In genomic region chr19:47420539-47420938, GRCm38 (mm10) we compare ENCODE assay signal across 12 mouse cellular contexts. TPM values are rescaled to one million over a fixed set of nuclear protein-coding genes. Genes with fewer than 3 reads are reported as not detected.
DNase-seq lines count a peak whose midpoint lies in the region; ATAC-seq and TF ChIP-seq lines count a peak whose summit lies in the region.
"Had no signal": no experiment of that assay in that cellular context is flagged by ENCODE, and none has a peak within 500 bp of the region (broad histone marks: within the 10 kb centered on the region; RNA-seq: fewer than 3 reads in every experiment).

No protein-coding gene starts in this region.

- DNase-seq in gastrocnemius, adult 18-20 months (ENCODE audit: low spot score): peak; percentile 71
- no peak for DNase-seq in gastrocnemius, postnatal 36 days
- DNase-seq in stomach, postnatal 0 days (ENCODE audit: low spot score): no peak
- DNase-seq in layer of hippocampus, adult 18-20 months (ENCODE audit: low spot score in 2 of 2): no peak
- no peak for DNase-seq in left cerebral cortex, postnatal 36 days (ENCODE audit: low spot score in 2 of 2)
- DNase-seq: B cell, adult 2 months; cerebellum, adult 2 months had no signal

- no peaks in the 10 kb centered on the region for H3K27me3 ChIP-seq in hindbrain, embryonic 13.5 days
- H3K27me3 ChIP-seq in hindbrain, embryonic 16.5 days (replicated peaks; ENCODE audit: control insufficient read depth, insufficient read depth, low read length): no peaks in the 10 kb centered on the region
- no peaks in the 10 kb centered on the region for H3K27me3 ChIP-seq in stomach, embryonic 14.5 days (ENCODE audit: control insufficient read depth, insufficient read depth, low read length)
- no peaks in the 10 kb centered on the region for H3K27me3 ChIP-seq in stomach, postnatal 0 days (ENCODE audit: control insufficient read depth, insufficient read depth, low read length)

- no peak overlapping the region for H3K4me2 ChIP-seq in hindbrain, embryonic 13.5 days
- H3K4me2 ChIP-seq in hindbrain, embryonic 16.5 days (ENCODE audit: low read length): no peak overlapping the region
- H3K4me2 ChIP-seq in stomach, embryonic 14.5 days (replicated peaks; ENCODE audit: low read depth, low read length): 0 out of 2 replicates have a peak overlapping the region, but pooled peaks have one; percentile 12
- no peak overlapping the region for H3K4me2 ChIP-seq in stomach, postnatal 0 days (replicated peaks; ENCODE audit: low read depth)
- H3K4me2 ChIP-seq: midbrain, embryonic 11.5 days had no signal

- H3K27ac ChIP-seq in hindbrain, embryonic 13.5 days: 0 out of 2 replicates have a peak overlapping the region, but pooled peaks have one; percentile 23
- no peak overlapping the region for H3K27ac ChIP-seq in hindbrain, embryonic 16.5 days (ENCODE audit: low read depth, low read length)
- H3K27ac ChIP-seq in stomach, embryonic 14.5 days (ENCODE audit: low read length): no peak overlapping the region; the same call in 1 of the 2 replicates
- H3K27ac ChIP-seq in stomach, postnatal 0 days (replicated peaks): no peak overlapping the region

- ATAC-seq in hindbrain, embryonic 13.5 days (ENCODE audit: low FRiP score): no peak
- ATAC-seq in hindbrain, embryonic 16.5 days: no peak
- no peak for ATAC-seq in stomach, embryonic 14.5 days (ENCODE audit: insufficient number of reproducible peaks, insufficient read depth, low FRiP score, low read depth)
- no peak for ATAC-seq in stomach, postnatal 0 days (ENCODE audit: low FRiP score, low TSS enrichment)

- peaks cover 19% of the 10 kb centered on the region for H3K4me1 ChIP-seq in hindbrain, embryonic 13.5 days (replicated peaks)
- H3K4me1 ChIP-seq in hindbrain, embryonic 16.5 days (ENCODE audit: control insufficient read depth, insufficient read depth, low read depth, low read length): peaks cover 13% of the 10 kb centered on the region
- H3K4me1 ChIP-seq in stomach, embryonic 14.5 days (ENCODE audit: control insufficient read depth, insufficient read depth, low read length): peaks cover 24% of the 10 kb centered on the region
- H3K4me1 ChIP-seq in stomach, postnatal 0 days (replicated peaks; ENCODE audit: control insufficient read depth, insufficient read depth): peaks cover 10% of the 10 kb centered on the region

- no peak for TF ChIP-seq CTCF in stomach, postnatal 0 days (IDR thresholded peaks at IDR 0.05; ENCODE audit: low read depth)

- no peak for TF ChIP-seq EP300 in stomach, postnatal 0 days (optimal IDR thresholded peaks at IDR 0.05)

- no peak overlapping the region for H3K9ac ChIP-seq in hindbrain, embryonic 13.5 days
- no peak overlapping the region for H3K9ac ChIP-seq in hindbrain, embryonic 16.5 days (ENCODE audit: low read depth, low read length)
- H3K9ac ChIP-seq in stomach, embryonic 14.5 days (replicated peaks; ENCODE audit: low read depth, low read length): no peak overlapping the region
- no peak overlapping the region for H3K9ac ChIP-seq in stomach, postnatal 0 days (ENCODE audit: low read length)

- H3K4me3 ChIP-seq in hindbrain, embryonic 13.5 days: no peak overlapping the region
- H3K4me3 ChIP-seq in hindbrain, embryonic 16.5 days (ENCODE audit: low read length): no peak overlapping the region
- no peak overlapping the region for H3K4me3 ChIP-seq in stomach, embryonic 14.5 days (ENCODE audit: low read depth, low read length)
- H3K4me3 ChIP-seq in stomach, postnatal 0 days (ENCODE audit: low read depth, low read length): no peak overlapping the region
- H3K4me3 ChIP-seq: erythroblast, embryonic 14.5 days had no signal

- WGBS in hindbrain, embryonic 13.5 days: 85% methylated on average over 11 of the region's 11 CpGs
- WGBS in hindbrain, embryonic 16.5 days: 61% methylated on average over 11 of the region's 11 CpGs
- 69% methylated on average over 11 of the region's 11 CpGs for WGBS in stomach, embryonic 14.5 days
- 58% methylated on average over 11 of the region's 11 CpGs for WGBS in stomach, postnatal 0 days

- no peaks in the 10 kb centered on the region for H3K36me3 ChIP-seq in hindbrain, embryonic 13.5 days
- H3K36me3 ChIP-seq in hindbrain, embryonic 16.5 days (ENCODE audit: control insufficient read depth, insufficient read depth, low read length): no peaks in the 10 kb centered on the region
- no peaks in the 10 kb centered on the region; the same call in 1 of the 2 replicates for H3K36me3 ChIP-seq in stomach, embryonic 14.5 days (ENCODE audit: control insufficient read depth, insufficient read depth, low read length)
- H3K36me3 ChIP-seq in stomach, postnatal 0 days (ENCODE audit: control insufficient read depth, insufficient read depth, low read length): no peaks in the 10 kb centered on the region

- intact Hi-C loops in gastrocnemius, postnatal 36 days (cut with DNase I): no loop called here
- intact Hi-C loops in left cerebral cortex, postnatal 36 days (cut with DNase I): loop anchor here (5.0 kb wide), 1 partner anchor 37 kb away; no protein-coding TSS in a partner anchor

- no peaks in the 10 kb centered on the region for H3K9me3 ChIP-seq in hindbrain, embryonic 13.5 days
- no peaks in the 10 kb centered on the region for H3K9me3 ChIP-seq in hindbrain, embryonic 16.5 days (ENCODE audit: control insufficient read depth, low read length)
- no peaks in the 10 kb centered on the region for H3K9me3 ChIP-seq in stomach, embryonic 14.5 days (ENCODE audit: control insufficient read depth, low read depth, low read length)
- no peaks in the 10 kb centered on the region for H3K9me3 ChIP-seq in stomach, postnatal 0 days (ENCODE audit: control insufficient read depth, low read length)

RNA-seq across cellular contexts. Expression of gene Sh3pxd2a, which starts 43.7 kb away (rescaled TPM):
- total RNA-seq in gastrocnemius, adult 18-20 months (2021): 10 to 100 TPM; 32.8 to 42.6 TPM
- total RNA-seq in gastrocnemius, postnatal 36 days (2021): 10 to 100 TPM; 35.5 to 36.6 TPM
- 2.1 and 2.5 TPM in 2 replicates for polyA plus RNA-seq in hindbrain, embryonic 13.5 days (2015; fragmentation: Nextera tagmentation; extraction: Ambion mirVana)
- 1.8 and 2.2 TPM in 2 replicates for polyA plus RNA-seq in hindbrain, embryonic 16.5 days (2015; fragmentation: Nextera tagmentation; extraction: Ambion mirVana)
- 13.6 and 13.7 TPM in 2 replicates for polyA plus RNA-seq in stomach, embryonic 14.5 days (2014; fragmentation: Nextera tagmentation; extraction: Ambion mirVana)
- 3.7 and 4.3 TPM in 2 replicates for polyA plus RNA-seq in stomach, postnatal 0 days (2015; fragmentation: Nextera tagmentation; extraction: Ambion mirVana)
- total RNA-seq in layer of hippocampus, adult 18-20 months (2021): 10 to 100 TPM; 33.4 to 35.4 TPM
- total RNA-seq in left cerebral cortex, postnatal 36 days (2021): 10 to 100 TPM; 27.9 to 36.1 TPM
